Mouse (Mus musculus) heart, postnatal 14 days (tissue): Measurements from ENCODE around the gene Hist1h3g. TPM values are rescaled to one million over a fixed set of nuclear protein-coding genes. Genes with fewer than 3 reads are reported as not detected.
"Not testable (repeated sequence)": the region's sequence is repeated elsewhere in the genome, so short reads cannot be mapped to it uniquely, and the experiment has no call there.

Experiments
- DNase-seq, 2 experiments: peaks; one replicate each; pipeline ENCODE4 v3.0.0; 2021 to 2022
- intact Hi-C: fragments of 180-260 bp; cut with DNase I; formaldehyde crosslinking; loops from one replicate; pipeline ENCODE4 v1.15.1; 2025
- long read RNA-seq, 2 experiments: library from polyadenylated mRNA; stranded (forward); transcript quantifications; one replicate each; pipeline ENCODE4 v2.0.0; 2021
- total RNA-seq, 2 experiments: library from RNA; stranded (reverse); gene quantifications; 2 replicates each; pipeline ENCODE4 v1.2.3; 2021

Gene Hist1h3g
- total RNA-seq = 10 to 100 TPM; 13.1 to 34.3 TPM
- long read RNA-seq, experiment 1 = 0 reads
- long read RNA-seq, experiment 2, partial matches to known transcripts = 0 of 1 reads
- long read RNA-seq, experiment 2, other reads (novel, unspliced or antisense) = 0 of 1 reads

GRCm38 (mm10) chr13:23535137-23536075, at the start of gene Hist1h3g:
Gene Hist1h3g (plus strand): TSS chr13:23535422.
- peak; percentile 81 to 88 for DNase-seq
- intact Hi-C loops = not testable (repeated sequence)

- peak; percentile 42 to 58 for DNase-seq
- intact Hi-C loops = no loop called here
Measured at GRCm38 (mm10) chr13:23488400-23489322, 46.6 kb upstream of the Hist1h3g start, which contains the start of gene Btn2a2. Gene Btn2a2 (minus strand): TSS chr13:23488857.

- intact Hi-C loops = no loop called here
Measured at GRCm38 (mm10) chr13:23490863-23491262, 44.4 kb upstream of the Hist1h3g start.

GRCm38 (mm10) chr13:23491263-23491662, 44.0 kb upstream of the Hist1h3g start:
- DNase-seq = no peak
- intact Hi-C loops = no loop called here

More at GRCm38 (mm10) chr13:23490863-23491262, 44.4 kb upstream of the Hist1h3g start:
- no peak for DNase-seq

DNA sequence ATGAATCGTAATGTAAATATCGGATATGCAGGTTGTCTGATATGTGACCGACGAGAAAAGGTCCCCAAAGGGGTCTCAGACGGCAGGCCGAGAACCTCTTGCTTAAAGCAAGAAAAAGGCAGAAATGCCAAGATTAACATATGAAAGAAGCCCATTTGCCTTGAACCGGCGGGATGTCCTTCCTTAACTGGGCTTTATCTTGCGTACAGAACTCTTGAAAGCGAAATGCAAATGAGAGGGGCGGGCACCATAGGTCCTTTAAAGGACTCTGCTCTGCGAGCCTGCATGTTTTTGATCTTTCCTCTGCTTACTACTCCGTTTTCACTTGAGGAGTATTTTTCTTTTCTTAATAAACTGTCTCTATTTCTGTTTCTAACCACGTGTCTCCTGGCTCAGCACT, 43.2 kb upstream of the Hist1h3g start:
- intact Hi-C loops = no loop called here
- DNase-seq = no peak

DNA sequence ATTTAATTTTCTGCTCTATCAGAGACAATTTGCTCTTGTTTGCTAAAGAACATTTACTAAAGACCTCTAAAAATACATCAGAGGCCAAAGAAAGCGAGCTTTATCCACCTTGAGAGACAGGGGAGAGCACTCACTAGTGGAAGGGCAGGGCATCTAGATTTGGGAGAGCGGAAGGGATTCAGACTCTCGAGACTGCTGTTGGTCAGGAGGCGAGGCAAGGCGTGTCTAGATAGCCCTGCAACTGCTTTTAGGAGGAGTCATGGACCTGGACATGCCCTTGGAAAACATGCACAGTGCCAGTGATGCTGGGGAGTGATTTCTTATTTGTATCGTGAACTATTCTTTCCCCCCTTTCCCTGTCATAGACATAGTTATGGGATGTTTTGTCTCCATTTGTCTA, 39.7 kb upstream of the Hist1h3g start:
- DNase-seq = no peak
- intact Hi-C loops = no loop called here

DNA sequence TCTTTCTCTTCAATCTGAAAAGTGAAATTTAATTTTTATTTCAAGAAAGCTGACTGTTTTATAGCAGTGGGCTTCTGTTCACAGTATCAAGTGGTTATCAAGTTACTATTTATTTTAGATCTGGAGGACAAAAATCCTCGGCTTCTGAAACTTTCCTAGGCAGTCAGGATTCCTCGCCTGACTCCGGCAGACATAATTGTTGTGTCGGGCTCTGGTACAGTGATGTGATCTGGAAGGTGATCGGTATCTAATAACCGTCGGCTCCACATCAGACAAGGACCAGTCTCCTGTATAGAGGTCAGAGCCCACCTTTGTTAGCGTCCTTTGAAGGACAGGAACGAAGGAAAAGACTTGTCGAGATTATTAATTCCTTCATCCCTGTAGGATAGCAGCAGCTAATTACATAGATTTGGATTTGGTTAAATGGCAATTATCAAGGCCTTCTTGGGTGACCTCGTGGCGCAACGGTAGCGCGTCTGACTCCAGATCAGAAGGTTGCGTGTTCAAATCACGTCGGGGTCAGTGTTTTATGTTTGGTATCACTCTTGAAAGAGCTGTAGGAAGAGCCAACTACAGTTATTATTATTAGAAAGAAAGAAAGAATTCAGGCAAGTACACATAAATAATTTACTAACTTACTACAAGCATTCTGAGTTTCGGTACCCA, 37.4 kb upstream of the Hist1h3g start:
- intact Hi-C loops = no loop called here
- no peak for DNase-seq

- DNase-seq = no peak
Measured at GRCm38 (mm10) chr13:23498653-23499052, 36.6 kb upstream of the Hist1h3g start.

DNA sequence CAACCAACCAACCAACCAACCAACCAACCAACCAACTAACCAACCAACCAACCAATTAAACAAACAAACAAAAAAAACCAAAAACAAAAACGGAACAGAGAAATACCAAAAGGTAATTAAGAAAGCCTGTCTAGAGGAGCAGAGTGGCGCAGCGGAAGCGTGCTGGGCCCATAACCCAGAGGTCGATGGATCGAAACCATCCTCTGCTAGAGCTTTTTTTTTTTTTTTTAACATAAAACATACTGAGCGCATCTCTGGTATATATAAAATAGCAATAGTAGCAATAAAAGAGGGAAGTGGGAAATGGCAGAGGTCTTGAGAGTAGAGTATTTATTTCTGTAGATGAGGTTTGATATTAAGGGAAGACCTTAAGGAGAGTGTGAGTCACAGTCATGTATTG, 35.3 kb upstream of the Hist1h3g start:
- intact Hi-C loops = no loop called here
- DNase-seq = no peak

More at GRCm38 (mm10) chr13:23498653-23499052, 36.6 kb upstream of the Hist1h3g start:
- intact Hi-C loops = no loop called here

DNA sequence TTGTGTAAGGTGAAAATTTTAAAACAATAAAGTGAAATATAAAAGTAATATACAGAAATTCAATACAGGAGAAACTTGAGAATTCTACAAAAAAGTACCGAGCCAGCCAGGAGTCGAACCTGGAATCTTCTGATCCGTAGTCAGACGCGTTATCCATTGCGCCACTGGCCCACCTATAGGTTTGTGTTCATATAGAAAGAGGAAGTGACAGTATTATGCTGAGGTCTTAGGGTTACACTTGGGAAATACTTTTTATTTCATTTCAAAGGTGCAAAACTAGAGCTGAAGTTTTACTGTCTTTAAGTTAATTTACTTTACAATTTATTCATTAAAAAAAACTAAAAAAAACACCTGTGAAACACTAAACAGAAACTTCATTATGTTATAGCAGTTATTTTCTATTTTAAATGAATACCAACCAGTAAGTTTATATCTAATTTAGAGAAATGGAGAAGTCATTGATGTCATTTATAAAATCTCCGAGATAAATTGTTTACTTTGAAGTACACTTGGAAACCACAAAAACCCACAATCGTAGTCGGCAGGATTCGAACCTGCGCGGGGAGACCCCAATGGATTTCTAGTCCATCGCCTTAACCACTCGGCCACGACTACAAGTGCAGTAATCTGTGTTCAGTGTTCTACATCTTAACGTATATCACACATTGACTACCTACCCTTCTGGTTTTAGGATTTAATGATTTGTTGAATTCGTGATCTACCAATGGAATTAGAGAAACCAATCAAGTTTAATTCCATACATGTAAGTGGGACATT, 34.6 kb upstream of the Hist1h3g start:
- DNase-seq = peak in 1 of 2 experiments; percentile 22

DNA sequence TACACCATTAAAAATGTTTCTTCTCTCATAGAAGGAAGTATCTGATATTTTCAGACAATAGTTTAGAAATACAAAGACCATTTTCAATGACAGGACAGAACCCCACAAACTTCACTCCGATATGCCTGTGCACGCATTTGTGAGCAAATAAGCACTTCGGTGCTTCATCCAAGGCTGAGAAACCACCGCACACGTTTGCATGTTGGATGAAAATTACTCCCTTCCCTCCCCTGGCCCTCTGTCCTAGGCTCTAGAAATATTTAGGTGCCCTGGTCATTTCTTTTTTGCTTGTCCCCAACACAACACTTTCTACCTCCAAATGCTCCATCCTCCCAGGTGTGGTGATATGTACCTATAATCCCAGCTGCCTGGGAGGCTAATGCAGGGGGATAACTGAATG, 33.7 kb upstream of the Hist1h3g start:
- DNase-seq = no peak
- intact Hi-C loops = no loop called here

More for the DNA sequence above, 34.6 kb upstream of the Hist1h3g start:
- intact Hi-C loops = no loop called here

GRCm38 (mm10) chr13:23502031-23502567, 33.1 kb upstream of the Hist1h3g start:
- no peak for DNase-seq
- intact Hi-C loops = no loop called here

- DNase-seq = no peak
- intact Hi-C loops = no loop called here
Measured at GRCm38 (mm10) chr13:23502916-23503315, 32.3 kb upstream of the Hist1h3g start.

DNA sequence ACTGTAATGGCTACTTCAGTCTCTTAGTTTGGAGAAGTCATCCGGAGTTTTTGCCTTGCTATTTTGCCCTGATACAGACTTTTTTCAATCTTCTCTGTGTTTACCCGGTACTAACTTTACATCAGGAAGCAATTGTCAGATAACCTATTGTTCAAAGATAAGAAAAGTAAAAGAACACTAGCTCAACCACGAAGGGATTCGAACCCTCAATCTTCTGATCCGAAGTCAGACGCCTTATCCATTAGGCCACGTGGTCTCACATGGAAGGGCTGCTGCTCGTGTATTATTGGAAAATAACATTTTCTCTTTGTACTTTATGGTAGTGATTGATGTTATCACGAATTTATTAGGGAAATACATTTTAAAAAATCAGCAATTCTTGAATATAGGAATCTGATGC, 31.4 kb upstream of the Hist1h3g start:
- DNase-seq = peak in 1 of 2 experiments; percentile 58
- intact Hi-C loops = no loop called here

DNA sequence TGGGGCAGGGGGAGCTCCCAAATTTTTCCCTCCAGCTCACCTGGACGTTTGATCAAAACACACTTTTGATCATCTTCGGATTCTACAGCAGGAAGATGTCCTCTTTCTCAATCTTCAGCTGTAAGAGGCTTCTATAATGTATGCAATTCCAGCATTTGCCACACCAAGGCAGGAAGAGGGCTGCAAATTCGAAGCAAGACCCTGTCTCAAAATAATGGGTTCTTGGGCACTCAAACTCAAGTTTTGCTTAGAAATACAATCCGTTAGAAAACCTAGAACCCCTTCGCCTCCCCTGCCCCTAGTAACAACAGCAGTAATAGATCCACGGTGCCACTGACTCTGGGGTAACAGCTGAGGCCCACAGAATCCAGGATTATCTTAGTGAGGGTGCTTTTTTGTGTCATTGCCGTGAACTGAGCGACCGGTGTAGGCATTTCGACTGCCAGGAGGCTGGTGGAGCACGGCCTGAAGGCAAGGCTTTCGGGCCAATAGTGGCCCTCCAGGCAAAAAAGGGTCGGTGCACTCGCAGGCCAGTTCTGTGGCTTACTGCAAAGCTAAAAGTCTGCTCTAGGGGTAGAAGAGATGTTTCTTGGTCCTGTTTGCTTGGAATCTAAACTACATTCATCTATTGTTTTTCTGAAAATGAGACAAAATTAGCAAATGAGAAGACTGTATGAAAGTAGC, 29.4 kb upstream of the Hist1h3g start:
- intact Hi-C loops = no loop called here
- DNase-seq = no peak

GRCm38 (mm10) chr13:23506351-23506750, 28.9 kb upstream of the Hist1h3g start:
- intact Hi-C loops = no loop called here

DNA sequence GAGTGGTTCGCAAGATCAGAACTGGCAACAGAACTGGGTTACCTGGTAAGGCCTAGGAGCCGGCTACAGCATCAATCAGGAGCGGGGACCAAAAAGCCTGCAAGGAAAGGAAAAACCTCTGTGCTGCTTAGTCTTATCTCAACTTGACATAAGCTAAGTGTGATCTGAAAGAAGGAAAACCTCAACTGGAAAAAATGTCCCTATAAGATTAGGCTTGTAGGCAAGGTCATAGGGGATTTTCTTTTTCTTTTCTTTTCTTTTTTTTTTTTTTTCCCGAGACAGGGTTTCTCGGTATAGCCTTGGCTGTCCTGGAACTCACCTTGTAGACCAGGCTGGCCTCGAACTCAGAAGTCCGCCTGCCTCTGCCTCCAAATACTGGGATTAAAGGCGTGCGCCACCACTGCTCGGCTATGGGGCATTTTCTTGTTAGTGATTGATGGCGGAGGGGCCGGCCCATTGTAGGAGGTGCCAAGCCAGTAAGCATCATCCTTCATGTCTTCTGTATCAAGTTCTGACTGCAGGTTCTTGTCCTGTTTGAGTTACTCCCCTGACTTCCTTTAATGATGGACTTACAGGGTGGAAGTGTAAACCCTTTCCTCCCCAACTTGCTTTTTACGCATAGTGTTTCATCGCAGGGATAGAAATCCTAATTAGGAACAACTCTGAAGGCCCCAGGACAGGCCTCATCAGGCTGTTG, 28.3 kb upstream of the Hist1h3g start:
- intact Hi-C loops = no loop called here
- no peak for DNase-seq

More at GRCm38 (mm10) chr13:23506351-23506750, 28.9 kb upstream of the Hist1h3g start:
- DNase-seq = no peak

DNA sequence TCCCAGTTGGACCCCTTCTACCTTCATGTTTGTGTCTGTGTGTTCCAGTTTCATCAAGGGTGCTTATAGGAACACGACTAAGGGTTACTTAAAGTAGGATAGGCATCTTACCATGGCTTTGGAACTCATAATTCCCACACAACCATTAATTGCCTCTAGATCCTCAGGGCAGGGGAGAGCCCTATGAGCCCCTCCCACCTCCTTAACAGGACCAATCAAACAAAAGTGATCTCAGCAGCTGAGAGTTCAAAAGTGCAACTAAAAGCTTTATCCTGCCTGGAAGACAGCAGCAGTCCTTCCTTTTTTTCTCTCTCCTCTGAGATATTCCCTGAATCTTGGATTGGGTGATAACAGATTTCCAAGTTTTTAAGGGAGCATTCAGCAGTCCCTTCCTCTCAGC, 25.1 kb upstream of the Hist1h3g start:
- intact Hi-C loops = no loop called here

More for the DNA sequence above, 25.1 kb upstream of the Hist1h3g start:
- DNase-seq = no peak
